Mouse (Mus musculus) hindbrain, embryonic 10.5 days (tissue): ENCODE measurements around the gene Phf12. TPM values are rescaled to one million over a fixed set of nuclear protein-coding genes. Genes with fewer than 3 reads are reported as not detected.

ENCODE experiments used
- DNase-seq: peaks from one replicate; pipeline ENCODE4 v3.0.0-alpha.2; 2017; ENCODE audit warnings: low spot score
- H3K27ac ChIP-seq: fragments of 300-500 bp; sonication (generic); 2 replicates; pipeline ENCODE4 v1.5.1; 2016; ENCODE audit warnings: mild to moderate bottlenecking, moderate library complexity
- H3K27me3 ChIP-seq: fragments of 300-500 bp; sonication (generic); 2 replicates; pipeline ENCODE4 v1.6.1; 2016; ENCODE audit warnings: mild to moderate bottlenecking; ENCODE audit not compliant: poor library complexity, insufficient read depth, severe bottlenecking
- H3K36me3 ChIP-seq: fragments of 300-500 bp; sonication (generic); 2 replicates; pipeline ENCODE4 v1.6.1; 2016; ENCODE audit warnings: mild to moderate bottlenecking, moderate library complexity
- H3K4me1 ChIP-seq: fragments of 300-500 bp; sonication (generic); replicated peaks from 2 replicates; pipeline ENCODE4 v1.6.1; 2016; ENCODE audit warnings: mild to moderate bottlenecking
- H3K4me3 ChIP-seq: fragments of 300-500 bp; sonication (generic); 2 replicates; pipeline ENCODE4 v1.5.1; 2016; ENCODE audit warnings: mild to moderate bottlenecking, moderate library complexity
- H3K9me3 ChIP-seq: fragments of 300-500 bp; sonication (generic); 2 replicates; pipeline ENCODE4 v1.6.1; 2016; ENCODE audit warnings: mild to moderate bottlenecking, moderate library complexity
- WGBS: fragments of 180-500 bp; shearing (Covaris S2); methylation state at CpG from one replicate; pipeline ENCODE4 v1.1.7; 2016; 5-methylcytosine and 5-hydroxymethylcytosine counted together
- microRNA counts: library from miRNA; unstranded; fragments of <30 nt; microRNA quantifications from one replicate; lab custom pipeline; 2017
- polyA plus RNA-seq: library from polyadenylated mRNA; unstranded; fragments of >200 nt; fragmentation: Nextera tagmentation; extraction: Ambion mirVana; gene quantifications from 2 replicates; pipeline ENCODE4 v1.2.1, GENCODE M21; 2016

Phf12 gene
- polyA plus RNA-seq, 1 experiment from 2014 or later = 19.7 TPM

DNA sequence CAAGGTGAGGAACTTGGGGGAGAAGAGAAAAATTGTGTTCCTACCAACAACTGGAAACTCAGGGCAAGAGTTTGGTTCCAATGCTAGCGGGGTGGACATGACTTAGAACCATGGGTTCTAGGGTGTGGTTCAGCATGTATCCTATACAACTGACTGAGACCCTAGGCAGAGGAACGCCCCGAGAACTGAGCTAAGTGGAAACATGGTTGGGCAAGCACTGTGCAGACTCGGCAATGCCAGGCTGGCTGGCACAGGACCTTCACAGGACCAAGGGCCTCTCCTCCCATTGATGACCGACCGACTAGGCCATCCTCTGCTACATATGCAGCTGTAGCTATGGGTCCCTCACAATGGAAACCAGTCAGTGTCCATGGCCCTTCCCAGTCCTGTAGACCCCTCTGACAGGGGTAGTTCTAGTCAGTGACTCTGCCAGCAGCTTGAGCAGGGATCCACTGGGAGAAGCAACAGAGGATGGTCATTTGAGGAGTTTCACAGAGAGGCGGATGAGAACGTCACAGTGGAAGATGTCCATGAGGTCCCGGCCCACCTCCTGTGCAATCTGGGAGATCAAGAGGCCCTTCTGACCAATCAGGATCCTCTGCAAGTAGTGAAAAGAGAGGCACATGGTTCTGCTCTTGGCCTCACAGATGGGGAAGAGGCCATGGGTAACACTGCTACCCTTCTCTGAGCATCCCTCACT lies 91.2 kb downstream of the Phf12 start:
- peaks cover 79% of the 10 kb centered on the region for H3K36me3 ChIP-seq
- no peaks in the 10 kb centered on the region for H3K9me3 ChIP-seq
- DNase-seq = no peak
- H3K27me3 ChIP-seq = no peaks in the 10 kb centered on the region
- H3K27ac ChIP-seq = no peak overlapping the region
- WGBS = 93% methylated on average over 9 of the region's 9 CpGs
- no peaks in the 10 kb centered on the region for H3K4me1 ChIP-seq
- no peak overlapping the region; the same call in 1 of the 2 replicates for H3K4me3 ChIP-seq

DNA sequence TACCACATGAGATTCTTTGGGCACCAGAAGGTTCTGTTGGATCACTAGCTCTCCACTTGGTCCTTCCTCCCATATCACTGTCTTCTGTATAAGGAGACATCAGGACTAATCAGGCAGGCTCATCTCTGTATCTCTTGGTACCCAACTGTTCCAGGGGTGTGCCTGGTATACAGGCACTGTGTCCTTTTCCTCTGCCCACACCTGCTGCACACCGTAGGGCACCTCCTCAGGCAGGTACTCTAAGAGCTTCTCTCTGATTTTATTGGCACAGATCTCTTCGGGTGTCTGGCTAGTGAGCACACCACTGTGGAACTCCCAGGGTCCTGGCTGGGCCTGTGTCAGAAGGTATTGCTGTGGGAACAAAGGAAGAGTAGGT lies 91.7 kb downstream of the Phf12 start:
- H3K36me3 ChIP-seq = peaks cover 79% of the 10 kb centered on the region
- 91% methylated on average over 2 of the region's 2 CpGs for WGBS

DNA sequence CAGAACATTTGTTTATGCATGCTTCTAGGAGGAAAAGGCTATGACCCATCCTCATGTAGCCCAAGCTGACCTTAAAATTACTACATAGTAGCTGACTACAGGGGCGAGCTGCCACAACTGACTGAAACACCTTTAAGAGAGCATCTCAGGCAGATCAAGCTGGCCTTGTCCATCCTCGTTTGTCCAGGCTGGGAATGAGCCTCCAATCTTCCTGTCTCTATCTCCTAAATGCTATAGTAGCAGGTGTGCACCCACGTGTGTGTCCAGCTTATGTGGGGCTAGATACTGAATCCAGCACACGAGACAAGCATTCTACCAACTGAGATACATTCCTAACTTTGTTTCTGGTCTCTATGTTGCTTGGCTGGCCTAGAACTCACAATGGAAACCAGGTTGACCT lies 92.1 kb downstream of the Phf12 start:
- no peak overlapping the region for H3K4me3 ChIP-seq
- H3K9me3 ChIP-seq = no peaks in the 10 kb centered on the region
- H3K27ac ChIP-seq = no peak overlapping the region
- WGBS = 94% methylated on average over 4 of the region's 4 CpGs
- peaks cover 9% of the 10 kb centered on the region for H3K4me1 ChIP-seq
- DNase-seq = no peak
- H3K27me3 ChIP-seq = no peaks in the 10 kb centered on the region
- H3K36me3 ChIP-seq = peaks cover 79% of the 10 kb centered on the region

More for the DNA sequence above, 91.7 kb downstream of the Phf12 start:
- Histone ChIP-seq H3K27ac (no peak overlapping the region), H3K9me3 (no peaks in the 10 kb centered on the region), H3K4me3 (no peak overlapping the region), H3K27me3 (no peaks in the 10 kb centered on the region), H3K4me1 (peaks cover 5% of the 10 kb centered on the region)
- DNase-seq = no peak

MicroRNAs within 50 kb of the gene (microRNA counts, 519-probe panel; counts per million panel counts)
- microRNA mmu-miR-144 (lab: Ali Mortazavi, UCI) = 1,255 counts per million, percentile 77 among the panel's probes with 10 or more counts
- 1,255 counts per million, percentile 77 among the panel's probes with 10 or more counts for microRNA mmu-miR-451 (lab: Ali Mortazavi, UCI)

Other genes starting within 250 kb of the Phf12 start
- 29.7 and 32.9 TPM in 2 replicates for gene Myo18a, start 219.5 kb upstream of the Phf12 start, polyA plus RNA-seq
- 1.5 and 2.0 TPM in 2 replicates for gene Gm10277, start 195.0 kb upstream of the Phf12 start, polyA plus RNA-seq
- 7.3 and 13.1 TPM in 2 replicates for gene Pipox, start 88.7 kb upstream of the Phf12 start, polyA plus RNA-seq
- 8.8 and 19.3 TPM in 2 replicates for gene Sez6, start 52.0 kb upstream of the Phf12 start, polyA plus RNA-seq
- 16.6 and 17.0 TPM in 2 replicates for gene Dhrs13, start 49.5 kb downstream of the Phf12 start, polyA plus RNA-seq
- gene Flot2, start 55.2 kb downstream of the Phf12 start, polyA plus RNA-seq = 73.0 and 76.3 TPM in 2 replicates
- gene Eral1, start 97.6 kb downstream of the Phf12 start, polyA plus RNA-seq = 40.6 and 41.4 TPM in 2 replicates
- 29.2 and 33.8 TPM in 2 replicates for gene Fam222b, start 111.9 kb downstream of the Phf12 start, polyA plus RNA-seq
- 124 and 163 TPM in 2 replicates for gene Traf4, start 182.8 kb downstream of the Phf12 start, polyA plus RNA-seq
- gene Nek8, start 193.9 kb downstream of the Phf12 start, polyA plus RNA-seq = 11.3 and 12.1 TPM in 2 replicates
- 7.0 and 8.9 TPM in 2 replicates for gene Tlcd1, start 194.0 kb downstream of the Phf12 start, polyA plus RNA-seq
- gene Rpl23a, start 200.8 kb downstream of the Phf12 start, polyA plus RNA-seq = 1,007 and 1,099 TPM in 2 replicates
- gene Rab34, start 205.7 kb downstream of the Phf12 start, polyA plus RNA-seq = 71.8 and 80.5 TPM in 2 replicates
- gene Proca1, start 210.6 kb downstream of the Phf12 start, polyA plus RNA-seq = 1.6 and 1.8 TPM in 2 replicates